Mouse (Mus musculus): ENCODE results near the gene Mgarp. TPM values are rescaled to one million over a fixed set of nuclear protein-coding genes. Genes with fewer than 3 reads are reported as not detected.
A peak's percentile ranks its signal among the peaks of the same experiment; 100 is the strongest.
"Not testable (repeated sequence)": the region's sequence is repeated elsewhere in the genome, so short reads cannot be mapped to it uniquely, and the experiment has no call there.

Mgarp gene
- polyA plus RNA-seq (2016; fragmentation: Nextera tagmentation; extraction: Ambion mirVana): 2.4 and 2.5 TPM in 2 replicates

DNA sequence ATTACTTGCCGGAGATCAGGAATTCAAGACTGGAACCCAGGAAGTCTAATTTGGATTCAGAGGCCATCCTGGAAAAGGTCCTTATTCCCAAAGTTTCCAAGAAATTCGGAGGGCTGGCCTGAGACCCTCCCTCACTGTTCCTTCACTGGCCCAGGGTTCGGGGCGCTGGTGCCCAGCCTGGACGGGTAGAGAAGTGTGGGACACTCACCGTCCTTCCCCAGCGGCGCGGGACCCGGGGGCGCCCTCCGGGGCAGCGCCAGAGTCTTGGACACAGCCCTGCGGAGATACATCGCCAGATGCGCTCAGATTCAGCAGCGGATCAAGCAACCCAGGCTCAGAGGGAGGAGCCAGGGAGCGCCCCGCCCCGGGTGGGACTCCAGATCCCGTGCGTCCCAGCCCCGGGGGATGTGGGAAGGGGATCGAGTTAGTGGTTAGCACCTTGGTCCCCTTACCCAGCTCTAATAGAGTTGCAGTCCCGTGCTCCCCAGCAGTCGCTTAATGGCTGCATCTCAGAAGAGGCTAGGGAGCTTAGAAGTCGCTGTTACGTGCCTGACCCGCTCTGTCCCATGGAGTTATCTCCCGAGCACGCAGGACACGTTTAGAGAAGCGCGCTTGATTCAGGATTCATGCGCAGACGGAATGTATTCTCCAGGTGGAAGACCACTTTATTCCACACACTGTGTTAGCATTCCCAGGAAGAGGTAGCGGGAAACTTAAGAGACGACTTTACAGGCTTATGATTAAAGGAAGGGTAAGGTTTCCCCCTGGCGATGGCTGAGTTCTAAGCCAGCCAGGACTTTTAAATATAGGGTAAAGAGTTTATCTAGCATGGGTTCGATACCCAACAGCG lies at the start of gene Mgarp:
Gene Mgarp (minus strand): TSS at position 520 of the 850 bp plus-strand sequence.
- WGBS: 3% methylated on average over 41 of the region's 41 CpGs
- peak within 1 kb of the TSS; percentile 47; the same call in 1 of the 2 replicates for H3K9ac ChIP-seq
- ATAC-seq (ENCODE audit: low FRiP score, low read depth): peak; percentile 76
- H3K27ac ChIP-seq: no peak within 1 kb of the TSS
- H3K27me3 ChIP-seq (replicated peaks): peaks cover 28% of the 10 kb centered on the region
- H3K4me3 ChIP-seq: peak within 1 kb of the TSS; percentile 37
- no peaks in the 10 kb centered on the region for H3K9me3 ChIP-seq
- H3K4me2 ChIP-seq (replicated peaks): peak within 1 kb of the TSS; percentile 72
- H3K36me3 ChIP-seq: no peaks in the 10 kb centered on the region
- H3K4me1 ChIP-seq: peaks cover 7% of the 10 kb centered on the region; the same call in 1 of the 2 replicates

DNA sequence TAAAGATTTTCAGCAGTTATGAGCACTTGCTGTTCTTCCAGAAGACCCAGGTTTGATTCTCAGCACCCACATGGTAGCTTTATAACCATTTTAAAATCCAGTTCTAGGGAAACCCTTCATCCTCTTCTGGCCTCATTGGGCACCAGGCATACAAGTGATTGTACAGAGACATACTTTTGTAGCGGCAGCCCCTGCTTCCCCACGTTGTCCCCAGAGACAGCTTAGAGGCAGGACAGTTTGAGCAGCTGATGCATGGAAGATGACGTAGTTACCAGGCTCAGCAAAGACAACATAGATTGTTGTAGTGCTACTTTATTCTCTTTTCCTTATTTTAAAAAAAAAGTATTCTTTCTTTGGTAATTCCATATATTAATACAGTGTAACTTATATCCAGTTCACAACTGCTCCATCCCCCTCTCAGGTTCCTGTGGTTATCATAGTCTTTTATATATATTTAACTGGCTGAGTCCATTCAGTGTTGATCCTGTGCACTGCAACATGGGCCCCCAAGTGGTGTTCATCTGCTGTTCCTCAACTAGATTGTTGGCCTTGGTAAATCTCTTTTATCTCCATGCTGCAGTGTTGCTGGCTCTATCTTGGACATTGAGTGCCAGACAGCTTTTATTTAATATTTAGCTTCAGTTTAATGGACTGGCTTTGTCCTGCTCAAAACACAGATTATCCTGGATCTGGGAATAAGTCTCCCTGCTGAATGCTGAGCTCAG lies 38.5 kb upstream of the Mgarp start:
- Histone ChIP-seq H3K9ac (no peak overlapping the region), H3K9me3 (no peaks in the 10 kb centered on the region), H3K4me3 (no peak overlapping the region), H3K36me3 (peaks cover 8% of the 10 kb centered on the region; the same call in 1 of the 2 replicates), H3K4me1 (no peaks in the 10 kb centered on the region), H3K27ac (no peak overlapping the region), H3K27me3 (replicated peaks) (no peaks in the 10 kb centered on the region), H3K4me2 (replicated peaks) (no peak overlapping the region)
- no peak for ATAC-seq (ENCODE audit: low FRiP score, low read depth)
- WGBS: 80% methylated on average over 3 of the region's 3 CpGs

DNA sequence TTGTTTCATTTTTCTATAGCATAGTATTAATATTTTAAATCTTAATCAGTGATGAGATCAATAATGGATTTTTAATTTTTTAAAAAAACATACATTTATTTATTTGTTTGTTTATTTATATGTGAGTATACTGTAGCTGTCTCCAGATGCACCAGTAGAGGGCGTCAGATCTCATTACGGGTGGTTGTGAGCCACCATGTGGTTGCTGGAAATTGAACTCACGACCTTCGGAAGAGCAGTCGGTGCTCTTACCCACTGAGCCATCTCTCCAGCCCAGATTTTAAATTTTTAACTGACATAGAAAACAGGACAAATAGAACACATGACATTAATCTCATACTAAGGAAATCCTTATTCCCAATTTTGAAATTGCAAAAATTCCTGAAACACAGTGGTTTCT lies 37.8 kb upstream of the Mgarp start:
- not testable (repeated sequence) for H3K9ac ChIP-seq; H3K4me1 ChIP-seq; ATAC-seq (ENCODE audit: low FRiP score, low read depth); H3K36me3 ChIP-seq; H3K4me2 ChIP-seq (replicated peaks); H3K27me3 ChIP-seq (replicated peaks); H3K27ac ChIP-seq; H3K9me3 ChIP-seq; H3K4me3 ChIP-seq
- 85% methylated on average over 5 of the region's 5 CpGs for WGBS

DNA sequence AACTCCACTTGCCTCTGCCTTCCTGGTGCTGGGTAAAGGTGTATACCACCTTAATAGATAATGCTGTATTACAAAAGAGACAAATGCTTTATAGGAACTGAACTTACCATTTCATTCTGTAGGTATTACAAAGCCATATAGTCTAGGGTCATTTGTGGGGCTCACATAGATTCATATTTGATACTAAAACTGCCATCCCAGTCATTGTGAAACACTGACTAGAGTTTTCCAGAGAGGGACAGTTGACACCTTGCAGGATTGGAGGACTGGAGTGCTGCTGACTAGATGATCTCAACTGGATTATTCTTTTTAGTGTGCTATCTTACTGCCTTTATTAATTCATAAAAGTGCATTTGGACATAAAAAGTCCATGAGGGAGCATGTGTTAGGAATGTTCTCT lies 28.9 kb upstream of the Mgarp start:
- Histone ChIP-seq H3K9me3 (no peaks in the 10 kb centered on the region), H3K4me3 (no peak overlapping the region), H3K4me1 (peaks cover 3% of the 10 kb centered on the region; the same call in 1 of the 2 replicates), H3K27me3 (replicated peaks) (no peaks in the 10 kb centered on the region), H3K4me2 (replicated peaks) (no peak overlapping the region), H3K9ac (no peak overlapping the region), H3K27ac (no peak overlapping the region), H3K36me3 (no peaks in the 10 kb centered on the region)
- ATAC-seq (ENCODE audit: low FRiP score, low read depth): no peak

DNA sequence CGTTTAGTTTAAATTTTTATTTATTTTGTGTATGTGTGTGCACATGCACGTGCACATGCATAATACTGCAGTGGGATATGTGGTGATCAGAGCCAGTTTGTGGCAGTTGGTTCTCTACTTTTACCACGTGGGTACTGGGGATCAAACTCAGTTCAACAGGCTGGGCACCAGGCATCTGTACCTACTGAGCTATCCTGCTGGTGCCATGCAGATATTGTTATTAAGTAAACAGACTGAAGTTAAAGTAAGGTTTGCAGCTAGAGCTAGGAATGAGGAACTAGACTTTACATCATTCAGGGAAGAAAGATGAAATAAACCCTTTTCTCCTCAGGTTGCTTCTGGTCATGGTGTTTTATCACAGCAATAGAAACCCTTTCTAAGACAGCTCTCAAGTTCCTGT lies 25.4 kb upstream of the Mgarp start:
- Histone ChIP-seq H3K4me2 (replicated peaks) (no peak overlapping the region), H3K9ac (no peak overlapping the region)

DNA sequence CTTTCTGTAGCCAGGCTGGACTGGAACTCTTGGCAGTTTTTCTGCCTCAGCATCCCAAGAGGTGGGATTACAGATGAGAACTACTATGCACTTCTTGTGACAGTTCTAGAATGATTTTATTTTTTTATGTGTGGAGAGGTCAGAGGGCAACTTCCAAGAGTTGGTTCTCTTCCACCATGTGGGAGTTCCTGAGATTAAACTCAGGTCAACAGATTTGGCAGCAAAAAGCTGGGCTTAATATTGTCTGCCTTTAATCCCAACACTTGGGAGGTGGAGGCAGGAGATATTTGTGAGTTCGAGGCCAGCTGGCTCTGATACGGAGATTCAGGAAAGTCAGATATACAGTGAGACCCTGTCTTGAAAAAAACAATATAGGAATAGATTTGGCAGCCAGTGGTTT lies 21.4 kb upstream of the Mgarp start:
- Histone ChIP-seq H3K9ac (no peak overlapping the region), H3K27ac (no peak overlapping the region), H3K36me3 (no peaks in the 10 kb centered on the region), H3K4me1 (peaks cover 26% of the 10 kb centered on the region), H3K9me3 (no peaks in the 10 kb centered on the region), H3K27me3 (replicated peaks) (no peaks in the 10 kb centered on the region), H3K4me3 (no peak overlapping the region), H3K4me2 (replicated peaks) (peak overlapping the region; percentile 81)
- no peak for ATAC-seq (ENCODE audit: low FRiP score, low read depth)
- WGBS: 88% methylated on average over 2 of the region's 2 CpGs

More for the DNA sequence above, 25.4 kb upstream of the Mgarp start:
- Histone ChIP-seq H3K36me3 (no peaks in the 10 kb centered on the region), H3K9me3 (no peaks in the 10 kb centered on the region), H3K27ac (no peak overlapping the region), H3K27me3 (replicated peaks) (no peaks in the 10 kb centered on the region), H3K4me1 (peaks cover 16% of the 10 kb centered on the region), H3K4me3 (no peak overlapping the region)
- 87% methylated on average over 3 of the region's 3 CpGs for WGBS
- ATAC-seq (ENCODE audit: low FRiP score, low read depth): no peak

DNA sequence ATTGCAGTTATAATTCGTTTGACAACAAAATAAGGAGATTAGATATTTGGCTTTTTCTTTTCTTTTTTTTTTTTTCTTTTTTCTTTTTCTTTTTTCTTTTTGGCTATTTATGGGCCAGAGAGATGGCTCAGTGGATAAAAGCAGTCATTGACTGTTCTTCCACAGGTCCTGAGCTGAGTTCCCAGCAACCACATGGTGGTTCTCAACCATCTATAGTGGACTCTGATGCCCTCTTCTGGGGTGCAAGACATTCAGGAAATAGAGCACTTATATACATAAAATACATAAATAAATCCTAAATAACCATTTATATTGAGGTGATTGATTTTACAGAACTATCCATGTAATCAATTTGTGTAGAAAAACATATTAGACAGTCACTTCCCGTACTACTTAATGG lies 20.9 kb upstream of the Mgarp start:
- peak overlapping the region; percentile 81 for H3K4me2 ChIP-seq (replicated peaks)
- ATAC-seq (ENCODE audit: low FRiP score, low read depth): no peak
- no peak overlapping the region for H3K27ac ChIP-seq
- H3K9me3 ChIP-seq: no peaks in the 10 kb centered on the region
- WGBS: 49% methylated on average over 2 of the region's 2 CpGs
- H3K4me3 ChIP-seq: peak overlapping the region; percentile 100; the same call in 1 of the 2 replicates
- no peak overlapping the region for H3K9ac ChIP-seq
- no peaks in the 10 kb centered on the region for H3K27me3 ChIP-seq (replicated peaks)
- H3K4me1 ChIP-seq: peaks cover 26% of the 10 kb centered on the region
- H3K36me3 ChIP-seq: no peaks in the 10 kb centered on the region

DNA sequence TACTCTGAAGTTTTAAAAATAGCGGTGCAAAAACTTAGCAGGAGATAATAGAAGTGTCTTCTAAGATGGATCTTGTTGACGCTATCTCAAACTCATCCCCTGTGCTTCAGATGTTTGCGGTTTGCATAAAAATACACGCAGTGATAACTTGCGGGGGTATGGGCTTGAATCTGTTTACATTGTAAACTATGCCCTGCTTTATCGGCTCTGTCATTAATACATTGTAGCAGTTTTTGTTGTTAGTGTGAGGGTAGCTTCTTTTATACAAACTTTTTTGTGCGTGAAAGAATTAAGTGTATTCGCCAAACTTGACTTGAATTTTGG lies 20.6 kb upstream of the Mgarp start:
- Histone ChIP-seq H3K9ac (peak overlapping the region; percentile 98), H3K27me3 (replicated peaks) (no peaks in the 10 kb centered on the region), H3K9me3 (no peaks in the 10 kb centered on the region), H3K36me3 (no peaks in the 10 kb centered on the region), H3K4me2 (replicated peaks) (peak overlapping the region; percentile 81), H3K4me1 (peaks cover 26% of the 10 kb centered on the region), H3K27ac (no peak overlapping the region), H3K4me3 (peak overlapping the region; percentile 100)
- ATAC-seq (ENCODE audit: low FRiP score, low read depth): no peak
- WGBS: 9% methylated on average over 8 of the region's 8 CpGs

DNA sequence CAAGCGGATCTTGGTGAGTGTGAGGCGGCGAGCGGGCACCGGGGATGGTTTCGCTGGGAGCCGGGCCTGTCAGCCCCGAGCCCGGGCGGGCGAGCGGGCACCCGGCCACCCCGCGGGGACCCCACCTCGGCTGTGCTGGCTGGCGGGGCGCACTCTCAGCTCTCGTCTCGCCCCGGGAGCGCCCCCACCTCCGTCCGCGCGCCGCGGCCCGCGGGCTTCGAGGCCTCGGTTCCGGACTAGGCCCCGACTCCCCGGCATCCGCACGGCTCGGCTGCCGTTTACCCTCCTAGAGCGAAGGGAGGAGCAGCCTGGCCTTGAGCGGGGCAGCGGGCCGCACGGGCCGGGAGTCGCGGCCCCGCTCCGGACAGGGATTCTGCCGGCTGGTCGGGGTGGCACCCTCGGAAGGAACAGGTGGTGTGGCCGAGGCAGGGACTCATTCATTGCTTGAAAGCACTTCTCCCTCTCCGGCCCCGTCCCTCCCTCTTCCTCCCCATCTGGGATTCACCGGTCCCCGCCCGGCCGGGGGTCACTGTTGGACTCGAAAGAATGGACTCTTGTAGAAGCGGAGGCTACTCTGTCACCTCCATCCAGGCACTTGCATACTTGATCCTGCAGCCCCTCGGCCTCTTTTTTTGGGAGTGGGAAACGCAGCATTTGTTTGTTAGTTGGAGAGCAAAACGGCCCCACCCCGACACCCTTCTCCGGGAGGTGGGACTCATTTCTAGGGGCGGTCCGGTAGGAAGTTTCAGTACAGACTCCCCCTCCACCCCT lies 20.0 kb upstream of the Mgarp start:
- peak; percentile 73 for ATAC-seq (ENCODE audit: low FRiP score, low read depth)
- WGBS: under 1% methylated on average over 68 of the region's 68 CpGs
- no peaks in the 10 kb centered on the region for H3K27me3 ChIP-seq (replicated peaks)
- H3K36me3 ChIP-seq: no peaks in the 10 kb centered on the region
- H3K27ac ChIP-seq: peak overlapping the region; percentile 86
- peak overlapping the region; percentile 100 for H3K4me3 ChIP-seq
- no peaks in the 10 kb centered on the region for H3K9me3 ChIP-seq
- peak overlapping the region; percentile 98 for H3K9ac ChIP-seq
- H3K4me2 ChIP-seq (replicated peaks): peak overlapping the region; percentile 81
- H3K4me1 ChIP-seq: peaks cover 26% of the 10 kb centered on the region

DNA sequence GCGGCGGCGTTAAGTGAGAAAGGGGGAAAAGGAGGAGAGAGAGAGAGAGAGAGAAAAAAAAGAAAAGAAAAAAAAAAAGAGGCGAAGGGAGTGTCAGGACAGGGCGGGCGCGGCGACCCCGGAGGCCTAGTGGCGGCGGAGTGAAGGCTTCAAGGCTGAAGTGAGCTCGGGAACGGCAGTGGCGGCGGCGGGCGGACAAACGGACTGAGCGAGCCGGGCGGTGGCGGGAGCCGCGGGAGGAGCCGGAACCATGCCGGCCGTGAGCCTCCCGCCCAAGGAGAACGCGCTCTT lies 19.5 kb upstream of the Mgarp start:
- peak overlapping the region; percentile 81 for H3K4me2 ChIP-seq (replicated peaks)
- H3K4me1 ChIP-seq: peaks cover 25% of the 10 kb centered on the region
- H3K9me3 ChIP-seq: no peaks in the 10 kb centered on the region
- no peaks in the 10 kb centered on the region for H3K36me3 ChIP-seq
- peak overlapping the region; percentile 86 for H3K27ac ChIP-seq
- H3K4me3 ChIP-seq: peak overlapping the region; percentile 100
- under 1% methylated on average over 29 of the region's 30 CpGs for WGBS
- peak overlapping the region; percentile 98 for H3K9ac ChIP-seq
- ATAC-seq (ENCODE audit: low FRiP score, low read depth): peak; percentile 72
- no peaks in the 10 kb centered on the region for H3K27me3 ChIP-seq (replicated peaks)

DNA sequence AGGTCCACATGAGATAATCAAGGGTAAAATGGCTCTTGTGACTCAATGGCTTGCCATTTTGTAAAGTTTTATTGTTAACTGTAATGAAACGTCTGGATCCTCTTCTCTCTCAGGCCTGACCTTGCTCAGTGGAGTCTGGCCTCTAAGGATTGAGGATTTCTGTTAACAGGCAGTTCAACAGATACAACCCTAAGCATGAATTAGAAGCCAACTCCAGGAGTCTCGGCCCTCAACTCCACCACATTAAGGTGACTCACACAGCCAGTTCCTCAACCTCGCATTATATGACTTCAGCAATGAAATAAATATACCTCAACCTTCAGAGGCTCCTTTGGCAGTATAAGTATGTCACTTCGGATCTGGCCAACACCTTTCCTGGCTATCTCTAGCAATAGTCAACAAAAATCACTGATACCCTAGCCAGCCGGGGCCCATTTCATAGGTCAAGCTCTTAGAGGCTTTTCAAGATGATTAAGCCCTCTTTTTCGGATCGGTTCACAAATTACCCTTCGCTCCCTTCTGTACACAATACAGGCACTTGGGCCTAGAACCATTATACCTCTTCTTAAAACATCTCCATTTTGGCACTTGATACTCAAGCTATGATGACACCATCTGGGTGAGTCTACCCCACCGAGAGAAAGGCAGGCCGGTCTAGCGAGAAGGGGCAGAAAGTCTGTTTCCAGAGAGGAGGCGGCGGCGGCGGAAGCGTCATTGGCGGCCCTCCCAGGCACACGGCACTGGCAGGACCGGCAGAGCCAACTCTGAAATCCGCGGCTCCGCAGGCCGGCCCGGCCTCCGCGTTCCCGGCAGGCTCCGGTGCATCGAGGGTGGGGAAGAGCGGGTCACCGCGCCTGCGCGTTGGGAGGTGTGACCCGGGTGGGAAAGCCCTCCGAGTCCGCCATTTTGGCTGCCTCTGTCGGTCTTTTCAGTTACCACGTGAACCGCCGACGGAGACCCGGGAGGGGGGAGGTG lies 18.8 kb upstream of the Mgarp start, which contains the start of gene Naa15:
Gene Naa15 (plus strand): TSS at position 51 of the 975 bp plus-strand sequence.
- no peaks in the 10 kb centered on the region for H3K9me3 ChIP-seq
- peak within 1 kb of the TSS; percentile 86 for H3K27ac ChIP-seq
- H3K4me1 ChIP-seq: peaks cover 24% of the 10 kb centered on the region
- H3K9ac ChIP-seq: peak within 1 kb of the TSS; percentile 98
- peak; percentile 89 for ATAC-seq (ENCODE audit: low FRiP score, low read depth)
- no peaks in the 10 kb centered on the region for H3K36me3 ChIP-seq
- no peaks in the 10 kb centered on the region for H3K27me3 ChIP-seq (replicated peaks)
- peak within 1 kb of the TSS; percentile 81 for H3K4me2 ChIP-seq (replicated peaks)
- WGBS: 5% methylated on average over 43 of the region's 43 CpGs
- H3K4me3 ChIP-seq: peak within 1 kb of the TSS; percentile 100

Data from neural tube, embryonic 12.5 days (tissue).